ENCODE assay signal across 13 mouse cellular contexts in genomic region chr17:65679806-65680446, GRCm38 (mm10). TPM values are rescaled to one million over a fixed set of nuclear protein-coding genes. Genes with fewer than 3 reads are reported as not detected.
DNase-seq lines count a peak whose midpoint lies in the region; ATAC-seq lines count a peak whose summit lies in the region.
"Had no signal": no experiment of that assay in that cellular context is flagged by ENCODE, and none has a peak within 500 bp of the region (broad histone marks: within the 10 kb centered on the region; RNA-seq: fewer than 3 reads in every experiment).

No protein-coding gene starts in this region.

- no peaks in the 10 kb centered on the region for H3K36me3 ChIP-seq in kidney, embryonic 15.5 days
- H3K36me3 ChIP-seq in embryonic facial prominence, embryonic 12.5 days: no peaks in the 10 kb centered on the region
- H3K36me3 ChIP-seq in limb, embryonic 13.5 days: no peaks in the 10 kb centered on the region
- H3K36me3 ChIP-seq in hindbrain, embryonic 11.5 days (ENCODE audit: control insufficient read depth, insufficient read depth, low read length): no peaks in the 10 kb centered on the region
- H3K36me3 ChIP-seq: heart, embryonic 15.5 days; intestine, embryonic 15.5 days; liver, embryonic 15.5 days had no signal

- no peak for ATAC-seq in kidney, embryonic 15.5 days (replicated peaks; ENCODE audit: low FRiP score)
- ATAC-seq in embryonic facial prominence, embryonic 12.5 days (ENCODE audit: insufficient number of reproducible peaks, insufficient read depth, low FRiP score, low TSS enrichment): no peak
- peak; percentile 52; the same call in 1 of the 2 replicates for ATAC-seq in granulocyte monocyte progenitor cell, adult 5-6 weeks (replicated peaks; ENCODE audit: poor library complexity, severe bottlenecking)
- ATAC-seq in limb, embryonic 13.5 days (ENCODE audit: low FRiP score, low read depth): peak; percentile 58; the same call in 1 of the 2 replicates
- ATAC-seq in hindbrain, embryonic 11.5 days (ENCODE audit: low FRiP score): no peak
- ATAC-seq: intestine, embryonic 15.5 days had no signal

- no peaks in the 10 kb centered on the region for H3K4me1 ChIP-seq in kidney, embryonic 15.5 days
- peaks cover 8% of the 10 kb centered on the region; the same call in 1 of the 2 replicates for H3K4me1 ChIP-seq in embryonic facial prominence, embryonic 12.5 days
- H3K4me1 ChIP-seq in limb, embryonic 13.5 days: peaks cover 10% of the 10 kb centered on the region
- no peaks in the 10 kb centered on the region for H3K4me1 ChIP-seq in hindbrain, embryonic 11.5 days (replicated peaks; ENCODE audit: control insufficient read depth, insufficient read depth, low read length)
- H3K4me1 ChIP-seq: intestine, embryonic 15.5 days had no signal

- 66% methylated on average over 14 of the region's 14 CpGs for WGBS in kidney, embryonic 15.5 days
- WGBS in embryonic facial prominence, embryonic 12.5 days: 59% methylated on average over 14 of the region's 14 CpGs
- WGBS in limb, embryonic 13.5 days: 32% methylated on average over 14 of the region's 14 CpGs
- 81% methylated on average over 14 of the region's 14 CpGs for WGBS in hindbrain, embryonic 11.5 days

- H3K9ac ChIP-seq in kidney, embryonic 15.5 days: no peak overlapping the region
- H3K9ac ChIP-seq in embryonic facial prominence, embryonic 12.5 days: no peak overlapping the region
- H3K9ac ChIP-seq in limb, embryonic 13.5 days: no peak overlapping the region
- H3K9ac ChIP-seq in hindbrain, embryonic 11.5 days (ENCODE audit: low read depth, low read length): no peak overlapping the region
- H3K9ac ChIP-seq: heart, embryonic 15.5 days; intestine, embryonic 15.5 days; liver, embryonic 15.5 days had no signal

- no peaks in the 10 kb centered on the region for H3K27me3 ChIP-seq in kidney, embryonic 15.5 days
- H3K27me3 ChIP-seq in embryonic facial prominence, embryonic 12.5 days: no peaks in the 10 kb centered on the region
- no peaks in the 10 kb centered on the region for H3K27me3 ChIP-seq in limb, embryonic 13.5 days
- H3K27me3 ChIP-seq in hindbrain, embryonic 11.5 days (ENCODE audit: control insufficient read depth, insufficient read depth, low read length): no peaks in the 10 kb centered on the region
- H3K27me3 ChIP-seq: heart, embryonic 15.5 days; intestine, embryonic 15.5 days; liver, embryonic 15.5 days had no signal

- no peak overlapping the region for H3K4me2 ChIP-seq in kidney, embryonic 15.5 days
- no peak overlapping the region for H3K4me2 ChIP-seq in embryonic facial prominence, embryonic 12.5 days (replicated peaks)
- peak overlapping the region; percentile 35 for H3K4me2 ChIP-seq in limb, embryonic 13.5 days (replicated peaks)
- no peak overlapping the region for H3K4me2 ChIP-seq in hindbrain, embryonic 11.5 days (replicated peaks; ENCODE audit: low read depth, low read length)
- H3K4me2 ChIP-seq: heart, embryonic 15.5 days; intestine, embryonic 15.5 days; liver, embryonic 15.5 days had no signal

- H3K4me3 ChIP-seq in kidney, embryonic 15.5 days (replicated peaks): no peak overlapping the region
- no peak overlapping the region for H3K4me3 ChIP-seq in embryonic facial prominence, embryonic 12.5 days
- H3K4me3 ChIP-seq in limb, embryonic 13.5 days: no peak overlapping the region
- no peak overlapping the region for H3K4me3 ChIP-seq in hindbrain, embryonic 11.5 days (ENCODE audit: low read depth, low read length)
- H3K4me3 ChIP-seq: heart, embryonic 15.5 days; intestine, embryonic 15.5 days; liver, embryonic 15.5 days had no signal

- no peaks in the 10 kb centered on the region for H3K9me3 ChIP-seq in kidney, embryonic 15.5 days (replicated peaks)
- no peaks in the 10 kb centered on the region for H3K9me3 ChIP-seq in embryonic facial prominence, embryonic 12.5 days
- H3K9me3 ChIP-seq in limb, embryonic 13.5 days: no peaks in the 10 kb centered on the region
- no peaks in the 10 kb centered on the region for H3K9me3 ChIP-seq in hindbrain, embryonic 11.5 days (ENCODE audit: control insufficient read depth, low read length)
- H3K9me3 ChIP-seq: heart, embryonic 15.5 days; intestine, embryonic 15.5 days; liver, embryonic 15.5 days had no signal

- DNase-seq in kidney, postnatal 14 days: peak; percentile 32
- no peak for DNase-seq in thymus, postnatal 0 days (ENCODE audit: low spot score)
- no peak for DNase-seq in hindbrain, embryonic 11.5 days (ENCODE audit: low spot score)
- DNase-seq: cerebellum, adult 9-11 months; retina, postnatal 1 day; thymus, postnatal 4 days had no signal

- H3K27ac ChIP-seq in kidney, embryonic 15.5 days: no peak overlapping the region
- peak overlapping the region; percentile 41; the same call in 1 of the 2 replicates for H3K27ac ChIP-seq in embryonic facial prominence, embryonic 12.5 days
- H3K27ac ChIP-seq in limb, embryonic 13.5 days: peak overlapping the region; percentile 65; the same call in 1 of the 2 replicates
- H3K27ac ChIP-seq in hindbrain, embryonic 11.5 days (ENCODE audit: low read depth, low read length): no peak overlapping the region
- H3K27ac ChIP-seq: heart, embryonic 15.5 days; intestine, embryonic 15.5 days; liver, embryonic 15.5 days had no signal

RNA-seq across cellular contexts. Expression of gene Txndc2, which starts 38.0 kb away (rescaled TPM):
- polyA plus RNA-seq in kidney, embryonic 15.5 days (2015; fragmentation: Nextera tagmentation; extraction: Ambion mirVana): not detected in 2 replicates
- 0.14 TPM in 1 of 2 replicates, not detected in the other for polyA plus RNA-seq in embryonic facial prominence, embryonic 12.5 days (2016; fragmentation: Nextera tagmentation; extraction: Ambion mirVana)
- total RNA-seq in granulocyte monocyte progenitor cell, adult 5-6 weeks (2014; fragmentation: Nextera tagmentation): not detected in 2 replicates
- total RNA-seq in granulocyte monocyte progenitor cell, adult 5-6 weeks (2017): not detected in 2 replicates
- polyA plus RNA-seq in limb, embryonic 13.5 days (2015; fragmentation: Nextera tagmentation; extraction: Ambion mirVana): 0.10 TPM in 1 of 2 replicates, not detected in the other
- polyA plus RNA-seq in thymus, postnatal 0 days (2015; fragmentation: Nextera tagmentation; extraction: Ambion mirVana): 0.12 and 0.22 TPM in 2 replicates
- polyA plus RNA-seq in hindbrain, embryonic 11.5 days (2014; fragmentation: Nextera tagmentation; extraction: Ambion mirVana): 0.10 TPM in 1 of 2 replicates, not detected in the other
- polyA plus RNA-seq: heart, embryonic 15.5 days; intestine, embryonic 15.5 days; liver, embryonic 15.5 days had no signal

Comparison
In these comparisons a context has a peak if more than half of its experiments do, and no peak if none do; other contexts are left out.
1. ATAC-seq: peak in granulocyte monocyte progenitor cell, adult 5-6 weeks (single experiment) and limb, embryonic 13.5 days (single experiment); none in kidney, embryonic 15.5 days (single experiment), embryonic facial prominence, embryonic 12.5 days (single experiment) and hindbrain, embryonic 11.5 days (single experiment).
2. H3K27ac ChIP-seq: peak in embryonic facial prominence, embryonic 12.5 days (single experiment) and limb, embryonic 13.5 days (single experiment); none in kidney, embryonic 15.5 days (single experiment) and hindbrain, embryonic 11.5 days (single experiment).